ENCODE assay signal across 8 mouse cellular contexts in genomic region chr3:103223752-103224151, GRCm38 (mm10). TPM values are rescaled to one million over a fixed set of nuclear protein-coding genes. Genes with fewer than 3 reads are reported as not detected.
DNase-seq lines count a peak whose midpoint lies in the region; ATAC-seq and TF ChIP-seq lines count a peak whose summit lies in the region.

No protein-coding gene starts in this region.

- intact Hi-C loops in heart, postnatal 14 days (cut with DNase I): no loop called here
- intact Hi-C loops in left cerebral cortex, postnatal 14 days (cut with DNase I): no loop called here

- TF ChIP-seq CTCF in liver, embryonic 14.5 days (IDR thresholded peaks at IDR 0.05; ENCODE audit: low read depth): peak; percentile 71

- TF ChIP-seq EP300 in liver, embryonic 14.5 days (IDR thresholded peaks at IDR 0.05; ENCODE audit: low read depth): no peak

- DNase-seq in heart, postnatal 14 days: peak; percentile 4 to 9
- DNase-seq in 3T3-L1 (ENCODE audit: low read depth, low spot score) (peak; percentile 63), R1 (ENCODE audit: low read depth, low spot score) (peak; percentile 91)
- peak in 2 of 3 experiments; percentile 6 to 24 for DNase-seq in liver, embryonic 14.5 days (ENCODE audit: low read depth in 3 of 3, low spot score in 3 of 3)
- peak; percentile 39 to 52 for DNase-seq in thymus, postnatal 36 days
- DNase-seq in Muller cell, postnatal 12 days (ENCODE audit: inconsistent ontology term): no peak
- DNase-seq in left cerebral cortex, postnatal 14 days (ENCODE audit: low spot score in 2 of 2): no peak

- H3K27ac ChIP-seq in heart, embryonic 11.5 days (ENCODE audit: low read depth, low read length): no peak overlapping the region
- no peak overlapping the region for H3K27ac ChIP-seq in liver, embryonic 14.5 days

- no peaks in the 10 kb centered on the region for H3K36me3 ChIP-seq in heart, embryonic 11.5 days (ENCODE audit: control insufficient read depth, insufficient read depth, low read length)
- no peaks in the 10 kb centered on the region for H3K36me3 ChIP-seq in liver, embryonic 14.5 days (replicated peaks; ENCODE audit: control insufficient read depth, insufficient read depth, low read depth)

- peaks cover 2% of the 10 kb centered on the region; the same call in 1 of the 2 replicates for H3K9me3 ChIP-seq in heart, embryonic 11.5 days (replicated peaks; ENCODE audit: control insufficient read depth, low read length)
- H3K9me3 ChIP-seq in liver, embryonic 14.5 days (ENCODE audit: control insufficient read depth, low read length): 0 out of 2 replicates have a peak, but pooled peaks cover 3% of the 10 kb centered on the region

- no peaks in the 10 kb centered on the region for H3K27me3 ChIP-seq in heart, embryonic 11.5 days (ENCODE audit: control insufficient read depth, insufficient read depth, low read length)
- no peaks in the 10 kb centered on the region for H3K27me3 ChIP-seq in liver, embryonic 14.5 days (ENCODE audit: control insufficient read depth, insufficient read depth, low read length)

- WGBS in heart, embryonic 11.5 days (ENCODE audit: insufficient replicate concordance): 37% methylated on average over 4 of the region's 4 CpGs
- WGBS in liver, embryonic 14.5 days (ENCODE audit: insufficient replicate concordance): 58% methylated on average over 4 of the region's 4 CpGs

- H3K4me1 ChIP-seq in heart, embryonic 11.5 days (ENCODE audit: control insufficient read depth, insufficient read depth, low read length): no peaks in the 10 kb centered on the region
- H3K4me1 ChIP-seq in liver, embryonic 14.5 days (replicated peaks; ENCODE audit: control insufficient read depth in 2 of 2, insufficient read depth in 2 of 2, low read length in 1 of 2): no peaks in the 10 kb centered on the region

- no peak overlapping the region for H3K4me3 ChIP-seq in heart, embryonic 11.5 days (ENCODE audit: low read depth, low read length)
- H3K4me3 ChIP-seq in liver, embryonic 14.5 days (ENCODE audit: insufficient read depth in 1 of 2, low read depth in 2 of 2, low read length in 2 of 2): no peak overlapping the region

- no peak overlapping the region for H3K9ac ChIP-seq in heart, embryonic 11.5 days (ENCODE audit: low read depth, low read length)
- no peak overlapping the region for H3K9ac ChIP-seq in liver, embryonic 14.5 days (replicated peaks)

- no peak for ATAC-seq in heart, embryonic 11.5 days (replicated peaks; ENCODE audit: insufficient number of reproducible peaks, low FRiP score, low TSS enrichment)
- no peak for ATAC-seq in liver, embryonic 14.5 days (ENCODE audit: insufficient read depth)

- H3K4me2 ChIP-seq in heart, embryonic 11.5 days: no peak overlapping the region
- no peak overlapping the region for H3K4me2 ChIP-seq in liver, embryonic 14.5 days (ENCODE audit: low read depth)

RNA-seq across cellular contexts. Expression of gene Bcas2, which starts 52.3 kb away (rescaled TPM):
- 10 to 100 TPM; 47.7 to 48.0 TPM for total RNA-seq in heart, postnatal 14 days (2021)
- 141 and 157 TPM in 2 replicates for polyA plus RNA-seq in heart, embryonic 11.5 days (2014; fragmentation: Nextera tagmentation; extraction: Ambion mirVana)
- polyA plus RNA-seq in liver, embryonic 14.5 days (2012; rRNA removed): 58.1 and 104 TPM in 2 replicates
- polyA plus RNA-seq in liver, embryonic 14.5 days (2014; fragmentation: Nextera tagmentation; extraction: Ambion mirVana): 135 and 152 TPM in 2 replicates
- total RNA-seq in left cerebral cortex, postnatal 14 days (2021): 10 to 100 TPM; 62.0 to 65.9 TPM

RNA-seq across cellular contexts. Expression of gene Trim33, which starts 55.3 kb away (rescaled TPM):
- 10 to 100 TPM; 16.7 to 16.9 TPM for total RNA-seq in heart, postnatal 14 days (2021)
- 15.0 and 15.8 TPM in 2 replicates for polyA plus RNA-seq in heart, embryonic 11.5 days (2014; fragmentation: Nextera tagmentation; extraction: Ambion mirVana)
- polyA plus RNA-seq in liver, embryonic 14.5 days (2012; rRNA removed): 6.6 and 6.7 TPM in 2 replicates
- polyA plus RNA-seq in liver, embryonic 14.5 days (2014; fragmentation: Nextera tagmentation; extraction: Ambion mirVana): 4.7 and 7.1 TPM in 2 replicates
- 10 to 100 TPM; 54.5 to 55.0 TPM for total RNA-seq in left cerebral cortex, postnatal 14 days (2021)

Comparison
In these comparisons a context has a peak if more than half of its experiments do, and no peak if none do; other contexts are left out.
1. DNase-seq: peak in heart, postnatal 14 days (2 of 2), 3T3-L1 (single experiment), R1 (single experiment), liver, embryonic 14.5 days (2 of 3) and thymus, postnatal 36 days (2 of 2); none in Muller cell, postnatal 12 days (single experiment) and left cerebral cortex, postnatal 14 days (0 of 2).